ENCODE assay signal across 16 mouse cellular contexts in genomic region chr12:99923703-99924102, GRCm38 (mm10). TPM values are rescaled to one million over a fixed set of nuclear protein-coding genes. Genes with fewer than 3 reads are reported as not detected.
A peak's percentile ranks its signal among the peaks of the same experiment; 100 is the strongest.
DNase-seq lines count a peak whose midpoint lies in the region; ATAC-seq lines count a peak whose summit lies in the region.
"Had no signal": no experiment of that assay in that cellular context is flagged by ENCODE, and none has a peak within 500 bp of the region (broad histone marks: within the 10 kb centered on the region; RNA-seq: fewer than 3 reads in every experiment).

No protein-coding gene starts in this region.

- DNase-seq in forebrain, embryonic 11.5 days (ENCODE audit: low spot score): no peak
- no peak for DNase-seq in forebrain, embryonic 14.5 days (ENCODE audit: low spot score)
- DNase-seq in thymus, postnatal 4 days: no peak
- no peak for DNase-seq in natural killer cell, adult 2 months (ENCODE audit: low spot score in 2 of 2)
- no peak for DNase-seq in lung, postnatal 4 days
- DNase-seq: adrenal gland, postnatal 14 days; cerebellum, adult 8-10 months; heart, adult 18-20 months; heart, postnatal 36 days; liver; lung, adult 2 months had no signal

- H3K27ac ChIP-seq in forebrain, embryonic 11.5 days (ENCODE audit: low read depth, low read length): peak overlapping the region; percentile 42; the same call in 1 of the 2 replicates
- peak overlapping the region; percentile 39 for H3K27ac ChIP-seq in forebrain, embryonic 14.5 days (ENCODE audit: low read depth, low read length)
- H3K27ac ChIP-seq in hindbrain, embryonic 15.5 days (replicated peaks): peak overlapping the region; percentile 77
- H3K27ac ChIP-seq in midbrain, embryonic 16.5 days (ENCODE audit: low read length): peak overlapping the region; percentile 81
- H3K27ac ChIP-seq: embryonic facial prominence, embryonic 15.5 days; kidney, postnatal 0 days had no signal

- no peak overlapping the region for H3K9ac ChIP-seq in forebrain, embryonic 11.5 days (ENCODE audit: low read length)
- H3K9ac ChIP-seq in forebrain, embryonic 14.5 days (ENCODE audit: low read length): no peak overlapping the region; the same call in 1 of the 2 replicates
- no peak overlapping the region for H3K9ac ChIP-seq in hindbrain, embryonic 15.5 days
- no peak overlapping the region for H3K9ac ChIP-seq in midbrain, embryonic 16.5 days (ENCODE audit: low read depth, low read length)
- H3K9ac ChIP-seq: embryonic facial prominence, embryonic 15.5 days had no signal

- H3K4me1 ChIP-seq in forebrain, embryonic 11.5 days (replicated peaks; ENCODE audit: control insufficient read depth, insufficient read depth, low read length): peaks cover 8% of the 10 kb centered on the region; the same call in 1 of the 2 replicates
- H3K4me1 ChIP-seq in forebrain, embryonic 14.5 days (ENCODE audit: control insufficient read depth, insufficient read depth, low read length): peaks cover 8% of the 10 kb centered on the region; the same call in 1 of the 2 replicates
- peaks cover 16% of the 10 kb centered on the region for H3K4me1 ChIP-seq in hindbrain, embryonic 15.5 days (replicated peaks)
- peaks cover 12% of the 10 kb centered on the region for H3K4me1 ChIP-seq in midbrain, embryonic 16.5 days (ENCODE audit: control insufficient read depth, insufficient read depth, low read length)
- H3K4me1 ChIP-seq: embryonic facial prominence, embryonic 15.5 days had no signal

- H3K36me3 ChIP-seq in forebrain, embryonic 11.5 days (ENCODE audit: control insufficient read depth, insufficient read depth, low read length): no peaks in the 10 kb centered on the region; the same call in 1 of the 2 replicates
- H3K36me3 ChIP-seq in forebrain, embryonic 14.5 days (ENCODE audit: control insufficient read depth, insufficient read depth, low read length): peaks cover 44% of the 10 kb centered on the region
- H3K36me3 ChIP-seq in hindbrain, embryonic 15.5 days: peaks cover 12% of the 10 kb centered on the region
- peaks cover 15% of the 10 kb centered on the region for H3K36me3 ChIP-seq in midbrain, embryonic 16.5 days (ENCODE audit: control insufficient read depth, insufficient read depth, low read length)

- 46% methylated on average over 5 of the region's 5 CpGs for WGBS in forebrain, embryonic 11.5 days
- 35% methylated on average over 5 of the region's 5 CpGs for WGBS in forebrain, embryonic 14.5 days
- 34% methylated on average over 5 of the region's 5 CpGs for WGBS in hindbrain, embryonic 15.5 days
- 24% methylated on average over 5 of the region's 5 CpGs for WGBS in midbrain, embryonic 16.5 days

- no peak overlapping the region for H3K4me3 ChIP-seq in forebrain, embryonic 11.5 days (ENCODE audit: low read depth, low read length)
- no peak overlapping the region for H3K4me3 ChIP-seq in forebrain, embryonic 14.5 days (ENCODE audit: low read depth, low read length)
- H3K4me3 ChIP-seq in hindbrain, embryonic 15.5 days: no peak overlapping the region
- no peak overlapping the region for H3K4me3 ChIP-seq in midbrain, embryonic 16.5 days (ENCODE audit: low read depth, low read length)
- H3K4me3 ChIP-seq: embryonic facial prominence, embryonic 15.5 days had no signal

- 0 out of 2 replicates have a peak, but pooled peaks have one; percentile 57 for ATAC-seq in forebrain, embryonic 11.5 days (replicated peaks; ENCODE audit: low FRiP score)
- peak; percentile 54; the same call in 1 of the 2 replicates for ATAC-seq in forebrain, embryonic 14.5 days
- peak; percentile 58; the same call in 1 of the 2 replicates for ATAC-seq in hindbrain, embryonic 15.5 days (ENCODE audit: low FRiP score, low read depth)
- peak; percentile 69 for ATAC-seq in midbrain, embryonic 16.5 days
- ATAC-seq: intestine, postnatal 0 days had no signal

- H3K4me2 ChIP-seq in forebrain, embryonic 11.5 days (ENCODE audit: low read depth, low read length, severe bottlenecking): no peak overlapping the region
- no peak overlapping the region for H3K4me2 ChIP-seq in forebrain, embryonic 14.5 days (ENCODE audit: low read length)
- H3K4me2 ChIP-seq in hindbrain, embryonic 15.5 days: no peak overlapping the region
- no peak overlapping the region for H3K4me2 ChIP-seq in midbrain, embryonic 16.5 days (ENCODE audit: low read length)
- H3K4me2 ChIP-seq: embryonic facial prominence, embryonic 15.5 days had no signal

- H3K27me3 ChIP-seq in forebrain, embryonic 11.5 days (ENCODE audit: control insufficient read depth, insufficient read depth, low read length): no peaks in the 10 kb centered on the region
- no peaks in the 10 kb centered on the region for H3K27me3 ChIP-seq in forebrain, embryonic 14.5 days (replicated peaks; ENCODE audit: control insufficient read depth, insufficient read depth, low read length)
- H3K27me3 ChIP-seq in hindbrain, embryonic 15.5 days: no peaks in the 10 kb centered on the region
- no peaks in the 10 kb centered on the region for H3K27me3 ChIP-seq in midbrain, embryonic 16.5 days (ENCODE audit: control insufficient read depth, insufficient read depth, low read depth, low read length)
- H3K27me3 ChIP-seq: embryonic facial prominence, embryonic 15.5 days had no signal

- no peaks in the 10 kb centered on the region for H3K9me3 ChIP-seq in forebrain, embryonic 11.5 days (ENCODE audit: control insufficient read depth, low read length)
- H3K9me3 ChIP-seq in forebrain, embryonic 14.5 days (replicated peaks; ENCODE audit: control insufficient read depth, low read length): no peaks in the 10 kb centered on the region
- no peaks in the 10 kb centered on the region for H3K9me3 ChIP-seq in hindbrain, embryonic 15.5 days
- H3K9me3 ChIP-seq in midbrain, embryonic 16.5 days (replicated peaks; ENCODE audit: control insufficient read depth, low read length, poor library complexity, severe bottlenecking): no peaks in the 10 kb centered on the region
- H3K9me3 ChIP-seq: embryonic facial prominence, embryonic 15.5 days had no signal

RNA-seq across cellular contexts. Expression of gene Tdp1, which starts 39.4 kb away (rescaled TPM):
- polyA plus RNA-seq in forebrain, embryonic 11.5 days (2014; fragmentation: Nextera tagmentation; extraction: Ambion mirVana): 95.1 and 96.5 TPM in 2 replicates
- 78.8 and 80.6 TPM in 2 replicates for polyA plus RNA-seq in forebrain, embryonic 14.5 days (2014; fragmentation: Nextera tagmentation; extraction: Ambion mirVana)
- 45.0 and 51.5 TPM in 2 replicates for polyA plus RNA-seq in hindbrain, embryonic 15.5 days (2015; fragmentation: Nextera tagmentation; extraction: Ambion mirVana)
- 49.6 and 53.5 TPM in 2 replicates for polyA plus RNA-seq in midbrain, embryonic 16.5 days (2015; fragmentation: Nextera tagmentation; extraction: Ambion mirVana)

RNA-seq across cellular contexts. Expression of gene Efcab11, which starts 39.5 kb away (rescaled TPM):
- polyA plus RNA-seq in forebrain, embryonic 11.5 days (2014; fragmentation: Nextera tagmentation; extraction: Ambion mirVana): 25.9 and 26.6 TPM in 2 replicates
- polyA plus RNA-seq in forebrain, embryonic 14.5 days (2014; fragmentation: Nextera tagmentation; extraction: Ambion mirVana): 8.4 and 12.5 TPM in 2 replicates
- 5.2 and 6.0 TPM in 2 replicates for polyA plus RNA-seq in hindbrain, embryonic 15.5 days (2015; fragmentation: Nextera tagmentation; extraction: Ambion mirVana)
- 3.4 and 4.0 TPM in 2 replicates for polyA plus RNA-seq in midbrain, embryonic 16.5 days (2015; fragmentation: Nextera tagmentation; extraction: Ambion mirVana)

RNA-seq across cellular contexts. Expression of gene Kcnk13, which starts 40.6 kb away (rescaled TPM):
- polyA plus RNA-seq in forebrain, embryonic 11.5 days (2014; fragmentation: Nextera tagmentation; extraction: Ambion mirVana): 0.33 and 0.79 TPM in 2 replicates
- 0.94 and 1.2 TPM in 2 replicates for polyA plus RNA-seq in forebrain, embryonic 14.5 days (2014; fragmentation: Nextera tagmentation; extraction: Ambion mirVana)
- polyA plus RNA-seq in hindbrain, embryonic 15.5 days (2015; fragmentation: Nextera tagmentation; extraction: Ambion mirVana): 1.0 and 1.1 TPM in 2 replicates
- 1.3 and 1.5 TPM in 2 replicates for polyA plus RNA-seq in midbrain, embryonic 16.5 days (2015; fragmentation: Nextera tagmentation; extraction: Ambion mirVana)
